Mouse (Mus musculus) c-Kit-positive CD71-positive TER-119-negative erythroid progenitor cells, embryonic 14.5 days (primary cell): ENCODE results near the gene Map4k4.

ENCODE experiments used
- DNase-seq: peaks from one replicate; pipeline ENCODE4 v3.0.0-alpha.2; 2013; ENCODE audit warnings: low read depth

The Map4k4 gene

GRCm38 (mm10) chr1:39964427-39964826 is 63.7 kb downstream of the Map4k4 start:
- DNase-seq = no peak

- DNase-seq = no peak
Observed at GRCm38 (mm10) chr1:39965461-39965860, 64.7 kb downstream of the Map4k4 start.

DNA sequence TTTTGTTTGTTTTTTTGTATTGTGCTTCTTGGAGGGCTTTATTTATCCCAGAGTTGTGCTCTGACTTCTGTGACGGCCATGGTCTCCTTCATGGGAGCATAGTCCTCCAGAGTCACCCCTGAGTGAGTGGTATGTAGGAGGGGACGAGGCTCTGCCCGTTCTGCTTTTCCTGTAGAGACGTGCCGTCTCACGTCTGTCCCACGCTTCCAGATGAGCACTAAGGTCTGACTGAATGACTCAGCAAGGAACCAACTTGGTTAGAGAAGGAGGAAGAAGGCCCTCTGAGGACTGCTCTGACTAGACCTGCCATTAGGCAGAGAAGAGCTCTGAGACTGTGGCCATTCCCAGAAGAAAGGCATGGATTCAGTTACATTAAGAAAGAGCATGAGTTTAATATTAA is 68.3 kb downstream of the Map4k4 start:
- no peak for DNase-seq

GRCm38 (mm10) chr1:39969771-39970406 is 69.2 kb downstream of the Map4k4 start:
- no peak for DNase-seq

DNA sequence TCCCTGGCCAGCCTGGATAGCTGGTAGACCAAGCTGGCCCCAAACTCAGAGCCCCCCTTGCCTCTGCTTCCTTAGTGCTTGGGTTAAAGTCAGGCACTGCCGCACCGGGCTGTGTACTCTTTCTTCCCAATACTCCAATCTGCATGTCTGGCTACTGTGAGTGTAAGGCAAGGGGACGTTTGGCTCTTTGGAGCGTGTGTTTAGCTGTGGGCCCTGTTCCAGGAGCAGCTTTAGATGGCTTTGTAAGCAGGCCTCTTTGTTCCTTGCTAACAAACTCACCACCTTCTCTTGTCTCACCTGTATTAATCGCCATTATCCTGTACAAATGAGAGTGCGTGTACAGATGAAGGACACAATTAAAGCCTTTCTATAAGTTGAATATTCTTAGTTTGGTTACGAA is 71.7 kb downstream of the Map4k4 start:
- no peak for DNase-seq

GRCm38 (mm10) chr1:39973911-39974310 is 73.2 kb downstream of the Map4k4 start:
- no peak for DNase-seq

- no peak for DNase-seq
Observed at GRCm38 (mm10) chr1:39975005-39975404, 74.3 kb downstream of the Map4k4 start.

- no peak for DNase-seq
Observed at GRCm38 (mm10) chr1:39976107-39976506, 75.4 kb downstream of the Map4k4 start.

GRCm38 (mm10) chr1:39976847-39977744 is 76.4 kb downstream of the Map4k4 start:
- no peak for DNase-seq

DNA sequence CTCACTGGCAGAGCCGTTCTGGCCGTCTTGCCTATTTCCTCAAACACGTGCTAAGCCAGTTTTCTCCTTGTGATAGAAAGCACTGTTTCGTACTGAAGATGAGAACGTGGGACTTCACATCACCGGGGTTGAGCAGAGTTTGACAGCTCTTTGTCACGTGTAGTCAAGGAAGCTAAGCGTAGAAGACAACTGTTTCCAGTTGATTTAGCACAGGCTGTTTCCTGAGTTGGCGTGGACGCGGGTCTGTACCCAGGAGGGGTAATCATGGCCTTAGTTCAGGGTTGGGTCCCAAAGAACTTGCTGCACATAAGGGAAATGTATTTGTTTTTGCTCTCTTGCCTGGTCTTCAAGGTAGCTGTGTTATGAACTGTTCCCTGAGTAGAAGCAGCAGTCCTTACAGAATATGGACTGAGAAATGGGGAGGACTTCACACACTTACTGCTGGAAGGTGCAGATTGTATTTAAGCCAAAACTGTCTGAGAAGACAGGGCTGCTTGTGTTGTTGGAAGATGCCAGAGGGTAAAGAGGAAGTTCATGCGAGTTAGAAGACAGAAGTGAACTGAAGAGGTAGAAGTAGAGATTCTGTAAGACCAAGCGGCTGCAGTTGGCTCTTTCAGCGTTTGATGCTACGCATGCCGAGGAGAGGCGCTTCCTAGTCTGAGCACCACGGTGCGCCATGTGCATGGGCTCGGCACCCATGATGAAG is 78.2 kb downstream of the Map4k4 start:
- no peak for DNase-seq

GRCm38 (mm10) chr1:39980314-39981290 is 79.9 kb downstream of the Map4k4 start:
- DNase-seq = no peak

GRCm38 (mm10) chr1:39981970-39982369 is 81.3 kb downstream of the Map4k4 start:
- DNase-seq = no peak

- no peak for DNase-seq
Observed at GRCm38 (mm10) chr1:39982727-39983487, 82.2 kb downstream of the Map4k4 start.

GRCm38 (mm10) chr1:39984331-39984730 is 83.6 kb downstream of the Map4k4 start:
- no peak for DNase-seq

DNA sequence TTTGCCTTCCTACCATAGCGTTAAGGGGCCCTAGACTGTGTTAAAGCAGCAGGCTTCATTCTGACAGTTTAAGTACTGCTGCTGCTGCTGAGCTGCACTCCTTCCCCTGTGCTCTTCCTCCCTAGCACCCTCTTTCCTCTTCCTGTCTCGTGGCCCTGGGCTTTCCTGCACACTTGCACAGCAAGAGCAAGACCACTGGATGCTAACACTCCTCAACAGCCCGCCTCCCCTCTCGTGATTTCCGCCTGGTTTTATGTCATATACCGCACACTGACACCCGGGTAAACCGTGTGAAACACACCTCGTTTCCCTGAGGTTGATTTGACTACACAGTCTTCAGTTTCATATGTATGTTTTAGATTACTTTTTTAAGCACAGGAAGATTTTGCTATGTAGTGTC is 86.1 kb downstream of the Map4k4 start:
- no peak for DNase-seq

- no peak for DNase-seq
Observed at GRCm38 (mm10) chr1:39988841-39989240, 88.1 kb downstream of the Map4k4 start.

DNA sequence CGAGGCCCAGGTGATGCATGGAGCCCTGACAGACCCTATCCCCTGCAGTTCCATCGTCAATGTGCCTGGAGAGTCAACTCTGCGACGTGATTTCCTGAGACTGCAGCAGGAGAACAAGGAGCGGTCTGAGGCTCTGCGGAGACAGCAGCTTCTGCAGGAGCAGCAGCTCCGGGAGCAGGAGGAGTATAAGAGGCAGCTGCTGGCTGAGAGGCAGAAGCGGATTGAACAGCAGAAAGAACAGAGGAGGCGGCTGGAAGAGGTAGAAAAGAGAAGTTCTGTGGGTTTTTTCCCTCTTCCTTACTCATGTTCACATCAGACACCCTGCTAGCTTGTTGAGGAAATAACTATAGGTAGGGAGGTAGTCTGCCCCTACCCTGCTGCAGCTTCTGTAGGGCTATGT is 89.3 kb downstream of the Map4k4 start:
- DNase-seq = no peak

- no peak for DNase-seq
Observed at GRCm38 (mm10) chr1:39993921-39994320, 93.2 kb downstream of the Map4k4 start.

DNA sequence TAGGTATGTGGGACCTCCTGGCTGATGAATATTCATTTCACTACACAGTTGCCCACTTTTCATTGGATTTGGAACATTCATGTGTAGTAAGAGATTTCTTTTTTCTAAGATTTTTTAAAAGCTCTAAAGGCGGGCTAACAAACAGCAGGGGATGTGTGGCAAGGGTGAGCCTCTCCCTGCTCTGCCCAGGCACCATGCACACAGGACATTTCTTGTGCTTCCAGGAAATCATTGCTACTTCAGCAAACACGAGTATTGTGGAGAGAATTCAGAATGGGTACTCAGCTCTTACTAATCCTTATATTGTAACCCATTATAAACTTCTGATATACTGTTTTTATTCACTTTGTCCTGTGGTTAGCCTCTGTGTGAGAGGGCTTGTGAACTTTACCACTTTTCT is 94.9 kb downstream of the Map4k4 start:
- DNase-seq = no peak

- no peak for DNase-seq
Observed at GRCm38 (mm10) chr1:40000476-40000875, 99.8 kb downstream of the Map4k4 start.

DNA sequence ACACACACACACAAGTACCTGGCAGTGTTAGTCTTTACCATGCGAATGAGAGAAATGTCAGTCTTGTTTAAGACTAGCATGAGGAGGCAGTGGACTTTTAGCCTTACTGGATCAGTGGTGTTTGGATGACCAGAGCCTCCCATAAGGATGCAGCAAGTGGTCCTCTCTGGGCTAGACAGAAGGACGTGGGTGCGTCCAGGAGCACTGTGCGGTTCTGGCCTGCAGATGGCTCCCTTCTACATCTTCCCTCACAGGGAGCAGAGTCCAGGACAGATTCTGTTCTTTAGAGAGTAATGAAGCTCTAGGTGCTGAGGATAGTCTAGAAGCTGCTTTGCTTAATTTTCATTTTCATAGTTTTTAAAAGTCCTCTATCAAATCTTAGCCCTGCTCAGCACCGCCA is 100.2 kb downstream of the Map4k4 start:
- DNase-seq = no peak
